ENCODE assay signal across 15 mouse cellular contexts in genomic region chrX:146946996-146947395, GRCm38 (mm10). TPM values are rescaled to one million over a fixed set of nuclear protein-coding genes. Genes with fewer than 3 reads are reported as not detected.
"Had no signal": no experiment of that assay in that cellular context is flagged by ENCODE, and none has a peak within 500 bp of the region (broad histone marks: within the 10 kb centered on the region; RNA-seq: fewer than 3 reads in every experiment).

No protein-coding gene starts in this region.

- H3K4me2 ChIP-seq: intestine, embryonic 15.5 days; liver, embryonic 11.5 days; midbrain, embryonic 11.5 days; neural tube, embryonic 13.5 days had no signal

- H3K27me3 ChIP-seq: intestine, embryonic 15.5 days; neural tube, embryonic 13.5 days had no signal

- H3K4me3 ChIP-seq: intestine, embryonic 15.5 days; left cerebral cortex, adult 2 months; limb, embryonic 10.5 days; neural tube, embryonic 13.5 days had no signal

- ATAC-seq: intestine, embryonic 15.5 days; midbrain, embryonic 16.5 days had no signal

- H3K27ac ChIP-seq: intestine, embryonic 15.5 days; left cerebral cortex, adult 2 months; limb, embryonic 10.5 days; neural tube, embryonic 13.5 days; stomach, postnatal 0 days had no signal

- H3K9ac ChIP-seq: intestine, embryonic 15.5 days; neural tube, embryonic 13.5 days had no signal

- H3K36me3 ChIP-seq: intestine, embryonic 15.5 days; limb, embryonic 10.5 days; neural tube, embryonic 13.5 days had no signal

- DNase-seq: kidney, adult 8-10 months; kidney, postnatal 25 days; right cerebral cortex, adult 18-20 months; thymus, postnatal 14 days had no signal

- H3K4me1 ChIP-seq: intestine, embryonic 15.5 days; limb, embryonic 10.5 days; neural tube, embryonic 13.5 days had no signal

- H3K9me3 ChIP-seq: intestine, embryonic 15.5 days; limb, embryonic 10.5 days; neural tube, embryonic 13.5 days had no signal

RNA-seq across cellular contexts. Expression of gene Htr2c, which starts 15.3 kb away (rescaled TPM):
- polyA plus RNA-seq: intestine, embryonic 15.5 days; kidney, embryonic 16.5 days; limb, embryonic 10.5 days; liver, embryonic 11.5 days; liver, embryonic 16.5 days; lung, embryonic 16.5 days had no signal
